Mouse (Mus musculus) heart, embryonic 14.5 days (tissue): ENCODE results near the gene Atg7. TPM values are rescaled to one million over a fixed set of nuclear protein-coding genes. Genes with fewer than 3 reads are reported as not detected.
A peak's percentile ranks its signal among the peaks of the same experiment; 100 is the strongest.

Experiments
- ATAC-seq: fragments of 200-750 bp; cut with Nextera tagmentation; 2 replicates; pipeline ENCODE4 v1.8.0; 2017; ENCODE audit warnings: low read depth, moderate TSS enrichment; ENCODE audit not compliant: insufficient number of reproducible peaks, insufficient read depth, low FRiP score
- H3K27ac ChIP-seq, 2 experiments: fragments of 200-500 bp in 1 of 2; fragments of 300-500 bp in 1 of 2; sonication (generic) in 1 of 2; replicated peaks in 1 of 2; 2 replicates each; pipeline ENCODE4 v1.5.1; 2012 to 2014; ENCODE audit warnings: low read depth in 2 of 2, low read length in 2 of 2, control low read depth in 1 of 2, mild to moderate bottlenecking in 1 of 2, mixed read lengths in 1 of 2; ENCODE audit not compliant: control insufficient read depth in 1 of 2, insufficient read depth in 1 of 2
- H3K27me3 ChIP-seq: fragments of 300-500 bp; sonication (generic); 2 replicates; pipeline ENCODE4 v1.6.1; 2014; ENCODE audit warnings: mild to moderate bottlenecking, low read length, control low read depth; ENCODE audit not compliant: control insufficient read depth, insufficient read depth
- H3K36me3 ChIP-seq: fragments of 300-500 bp; sonication (generic); 2 replicates; pipeline ENCODE4 v1.6.1; 2014; ENCODE audit warnings: mild to moderate bottlenecking, control low read depth, low read length, mixed read lengths; ENCODE audit not compliant: control insufficient read depth, insufficient read depth
- H3K4me1 ChIP-seq, 2 experiments: fragments of 200-500 bp in 1 of 2; fragments of 300-500 bp in 1 of 2; sonication (generic) in 1 of 2; 2 replicates each; pipeline ENCODE4 v1.6.1; 2012 to 2014; ENCODE audit warnings: low read length in 2 of 2, control low read depth in 1 of 2, mixed read lengths in 1 of 2; ENCODE audit not compliant: control insufficient read depth in 2 of 2, insufficient read depth in 2 of 2
- H3K4me2 ChIP-seq: fragments of 300-500 bp; sonication (generic); 2 replicates; pipeline ENCODE4 v1.6.1; 2014; ENCODE audit warnings: mild to moderate bottlenecking, low read length
- H3K4me3 ChIP-seq, 2 experiments: fragments of 200-500 bp in 1 of 2; fragments of 300-500 bp in 1 of 2; sonication (generic) in 1 of 2; 2 replicates each; pipeline ENCODE4 v1.5.1; 2012 to 2014; ENCODE audit warnings: low read length in 2 of 2, mild to moderate bottlenecking in 2 of 2, control low read depth in 1 of 2, low read depth in 1 of 2, moderate library complexity in 1 of 2; ENCODE audit not compliant: control insufficient read depth in 1 of 2, insufficient read depth in 1 of 2
- H3K9ac ChIP-seq: fragments of 300-500 bp; sonication (generic); 2 replicates; pipeline ENCODE4 v1.6.1; 2014; ENCODE audit warnings: mild to moderate bottlenecking, low read length
- H3K9me3 ChIP-seq: fragments of 300-500 bp; sonication (generic); 2 replicates; pipeline ENCODE4 v1.6.1; 2016; ENCODE audit warnings: low read length, control low read depth; ENCODE audit not compliant: control insufficient read depth
- WGBS: fragments of 180-500 bp; shearing (Covaris S2); extraction: QIAGEN DNeasy Blood & Tissue Kit; methylation state at CpG from one replicate; pipeline ENCODE4 v1.1.7; 2014; 5-methylcytosine and 5-hydroxymethylcytosine counted together
- polyA plus RNA-seq: library from polyadenylated mRNA; unstranded; fragments of >200 nt; fragmentation: Nextera tagmentation; extraction: Ambion mirVana; gene quantifications from 2 replicates; pipeline ENCODE4 v1.2.1, GENCODE M21; 2014

Atg7 gene
- polyA plus RNA-seq, 1 experiment from 2014 or later: 18.1 TPM

- peak overlapping the region; percentile 46 to 48 for H3K4me3 ChIP-seq
- no peaks in the 10 kb centered on the region for H3K27me3 ChIP-seq
- 70% methylated on average over 3 of the region's 3 CpGs for WGBS
Measured at GRCm38 (mm10) chr6:114873808-114874137, 230.9 kb downstream of the Atg7 start.

DNA sequence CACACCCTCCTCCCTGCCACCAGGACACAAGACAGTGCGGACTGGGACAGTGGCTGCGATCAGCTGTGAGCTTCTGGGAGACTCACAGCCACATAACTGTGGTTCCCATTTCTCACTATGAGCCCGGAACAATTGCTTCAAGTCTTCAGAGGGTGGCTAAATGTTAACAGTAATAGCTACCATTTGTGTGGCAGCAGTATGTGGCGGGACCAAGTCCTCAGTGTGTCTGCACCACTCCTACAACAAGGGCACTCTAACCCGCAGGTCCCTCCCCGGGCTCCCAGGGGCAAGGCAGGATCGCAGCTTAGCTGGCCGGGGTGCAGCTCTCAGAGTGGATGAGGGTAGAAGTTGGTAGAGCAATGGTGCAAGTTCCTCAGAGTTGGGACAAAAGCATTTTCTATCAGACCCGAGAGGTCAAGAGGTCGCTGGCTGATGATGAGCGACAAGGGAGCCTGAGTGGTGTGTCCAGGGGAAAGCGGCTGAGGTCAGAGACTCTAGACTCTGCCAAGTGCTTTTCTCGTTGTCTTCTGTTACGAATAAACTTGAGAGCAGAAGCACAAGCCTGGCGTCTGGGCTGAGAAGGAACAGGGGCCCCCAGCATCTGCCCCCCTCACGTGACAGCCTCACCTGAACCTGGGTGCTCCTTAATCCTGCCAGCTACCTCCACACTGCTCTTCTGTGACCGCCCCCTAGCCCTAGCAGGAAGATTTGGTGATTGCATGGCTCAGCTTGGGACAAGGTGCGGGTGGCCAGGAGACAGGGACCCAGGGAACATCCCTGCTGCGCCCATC is 231.4 kb downstream of the Atg7 start:
- H3K9me3 ChIP-seq: no peaks in the 10 kb centered on the region
- 16% methylated on average over 19 of the region's 19 CpGs for WGBS
- H3K4me3 ChIP-seq: peak overlapping the region; percentile 46 to 48
- peak overlapping the region; percentile 87 for H3K4me2 ChIP-seq
- no peaks in the 10 kb centered on the region for H3K27me3 ChIP-seq
- H3K36me3 ChIP-seq: peaks cover 11% of the 10 kb centered on the region
- peak; percentile 13; the same call in 1 of the 2 replicates for ATAC-seq
- peak overlapping the region; percentile 81 for H3K9ac ChIP-seq
- H3K27ac ChIP-seq: peak overlapping the region; percentile 96
- H3K4me1 ChIP-seq: peaks cover 63 to 88% of the 10 kb centered on the region in 2 experiments

More at GRCm38 (mm10) chr6:114873808-114874137, 230.9 kb downstream of the Atg7 start:
- ATAC-seq: no peak
- no peaks in the 10 kb centered on the region for H3K9me3 ChIP-seq
- H3K27ac ChIP-seq: peak overlapping the region; percentile 96
- H3K4me1 ChIP-seq: peaks cover 60 to 87% of the 10 kb centered on the region in 2 experiments
- peak overlapping the region; percentile 87 for H3K4me2 ChIP-seq
- H3K9ac ChIP-seq: peak overlapping the region; percentile 81
- H3K36me3 ChIP-seq: peaks cover 11% of the 10 kb centered on the region

DNA sequence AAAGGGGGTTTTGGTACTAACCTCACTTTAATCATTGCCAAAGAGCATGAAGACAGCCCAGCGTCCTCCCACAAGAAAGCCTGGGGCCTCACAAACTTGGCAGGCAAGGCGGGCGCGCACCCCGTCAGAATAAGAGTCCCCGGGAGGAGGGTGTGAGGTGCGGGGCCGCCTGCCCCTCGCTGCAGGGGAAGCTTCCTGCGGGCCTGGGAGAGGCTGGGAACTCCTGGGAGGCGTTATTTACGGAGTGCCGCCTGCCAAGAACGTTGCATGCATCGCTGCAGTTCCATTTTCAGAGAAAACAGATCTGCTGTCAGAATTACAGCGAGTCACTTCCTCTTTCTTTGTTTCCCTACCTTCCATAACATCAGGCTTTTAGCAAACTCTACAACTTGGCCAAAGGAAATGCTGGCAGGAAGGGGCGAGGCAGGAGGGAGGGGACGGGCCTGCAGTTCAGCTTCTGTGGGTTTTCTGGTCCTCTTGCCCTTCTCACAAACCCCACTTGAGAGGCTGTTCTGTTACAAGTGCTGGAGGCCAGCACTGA is 232.2 kb downstream of the Atg7 start:
- peak overlapping the region; percentile 87 for H3K4me2 ChIP-seq
- H3K36me3 ChIP-seq: peaks cover 11% of the 10 kb centered on the region
- no peaks in the 10 kb centered on the region for H3K9me3 ChIP-seq
- peak overlapping the region; percentile 81 for H3K9ac ChIP-seq
- WGBS: 1% methylated on average over 18 of the region's 18 CpGs
- ATAC-seq: peak; percentile 86
- H3K4me3 ChIP-seq: peak overlapping the region; percentile 46 to 48
- H3K27ac ChIP-seq: peak overlapping the region; percentile 96
- H3K27me3 ChIP-seq: no peaks in the 10 kb centered on the region
- peaks cover 60 to 87% of the 10 kb centered on the region in 2 experiments for H3K4me1 ChIP-seq

DNA sequence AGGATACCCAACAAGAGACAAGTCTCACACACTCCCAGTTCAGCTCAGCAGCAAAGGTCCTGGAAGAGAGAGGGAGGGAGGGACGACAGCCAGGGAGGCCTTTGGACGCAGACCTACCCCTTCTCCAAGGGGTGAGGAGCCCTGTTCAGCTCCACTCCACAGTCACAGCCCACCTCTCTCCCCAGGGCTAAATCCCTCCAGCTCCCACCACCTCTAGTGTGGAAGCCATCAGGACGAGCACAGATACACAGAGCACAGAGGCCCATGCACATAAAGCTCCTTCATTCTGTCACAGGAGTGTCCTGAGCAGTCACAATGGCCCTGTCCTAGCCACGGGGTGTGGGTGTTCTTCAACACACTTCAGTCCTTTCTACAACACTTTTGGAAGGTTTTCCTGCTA is 233.1 kb downstream of the Atg7 start:
- peak overlapping the region; percentile 81; the same call in 1 of the 2 replicates for H3K9ac ChIP-seq
- no peak overlapping the region for H3K4me3 ChIP-seq
- peak overlapping the region; percentile 96 for H3K27ac ChIP-seq
- H3K36me3 ChIP-seq: peaks cover 10% of the 10 kb centered on the region
- no peaks in the 10 kb centered on the region for H3K9me3 ChIP-seq
- H3K4me2 ChIP-seq: peak overlapping the region; percentile 1; the same call in 1 of the 2 replicates
- peaks cover 63 to 88% of the 10 kb centered on the region in 2 experiments for H3K4me1 ChIP-seq
- H3K27me3 ChIP-seq: no peaks in the 10 kb centered on the region
- ATAC-seq: no peak
- WGBS: 32% methylated on average over 4 of the region's 4 CpGs

DNA sequence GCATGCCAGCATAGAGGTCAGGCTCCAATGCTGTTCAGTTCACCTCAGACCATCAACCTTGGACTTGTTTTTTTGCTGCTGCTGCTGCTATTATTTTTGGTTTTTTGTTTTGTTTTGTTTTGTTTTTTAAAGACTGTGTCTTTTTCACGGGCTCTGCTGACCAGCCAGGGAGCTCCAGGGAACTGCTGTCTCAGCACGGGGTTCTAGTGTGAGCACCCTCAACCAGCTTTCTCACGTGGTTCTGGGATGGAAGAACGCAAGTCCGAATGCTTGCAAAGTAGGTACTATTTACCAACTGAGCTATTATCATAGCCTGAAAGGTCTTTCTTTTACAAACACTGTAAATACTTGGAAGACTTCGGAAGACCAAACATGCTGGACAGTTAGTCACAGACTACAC is 233.6 kb downstream of the Atg7 start:
- H3K4me1 ChIP-seq: peaks cover 63 to 92% of the 10 kb centered on the region in 2 experiments
- H3K4me3 ChIP-seq: no peak overlapping the region
- no peak for ATAC-seq
- H3K9ac ChIP-seq: 0 out of 2 replicates have a peak overlapping the region, but pooled peaks have one; percentile 1
- H3K4me2 ChIP-seq: no peak overlapping the region
- WGBS: 78% methylated on average over 6 of the region's 6 CpGs
- H3K27me3 ChIP-seq: no peaks in the 10 kb centered on the region
- H3K9me3 ChIP-seq: no peaks in the 10 kb centered on the region
- H3K27ac ChIP-seq: peak overlapping the region; percentile 96
- peaks cover 5% of the 10 kb centered on the region; the same call in 1 of the 2 replicates for H3K36me3 ChIP-seq

DNA sequence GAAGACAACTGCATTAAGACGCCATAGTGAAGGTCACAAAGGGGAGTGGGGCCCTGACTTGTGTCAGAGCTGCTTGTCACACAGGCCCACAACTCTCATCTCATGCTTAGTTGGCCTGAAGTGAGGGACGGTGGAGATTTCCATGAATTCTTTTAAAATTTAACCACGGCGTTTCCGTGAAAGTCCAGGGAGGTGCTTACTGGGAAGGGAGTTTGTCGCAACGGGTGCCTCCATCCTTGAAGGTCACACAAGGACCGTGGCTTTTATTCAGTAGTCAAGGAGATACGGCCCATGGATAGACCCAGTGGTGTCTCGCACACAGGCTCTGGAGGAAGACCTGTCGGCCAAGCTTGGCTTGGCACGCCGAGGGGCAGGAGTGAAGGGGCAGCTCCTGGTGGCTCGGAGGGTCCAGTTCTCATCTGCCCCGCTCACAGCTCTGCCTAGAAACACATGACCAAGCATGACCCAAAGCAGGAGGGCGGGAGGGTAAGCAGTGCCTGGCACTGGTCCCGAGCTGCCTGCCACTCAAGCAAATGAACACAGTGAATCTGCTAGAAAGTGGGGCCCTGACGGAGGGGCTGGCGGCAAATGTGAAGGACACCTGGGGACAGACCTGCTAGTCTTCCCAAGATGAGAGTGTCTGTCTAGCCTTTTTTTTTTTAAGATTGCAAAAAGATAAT is 236.1 kb downstream of the Atg7 start:
- H3K9ac ChIP-seq: peak overlapping the region; percentile 32; the same call in 1 of the 2 replicates

DNA sequence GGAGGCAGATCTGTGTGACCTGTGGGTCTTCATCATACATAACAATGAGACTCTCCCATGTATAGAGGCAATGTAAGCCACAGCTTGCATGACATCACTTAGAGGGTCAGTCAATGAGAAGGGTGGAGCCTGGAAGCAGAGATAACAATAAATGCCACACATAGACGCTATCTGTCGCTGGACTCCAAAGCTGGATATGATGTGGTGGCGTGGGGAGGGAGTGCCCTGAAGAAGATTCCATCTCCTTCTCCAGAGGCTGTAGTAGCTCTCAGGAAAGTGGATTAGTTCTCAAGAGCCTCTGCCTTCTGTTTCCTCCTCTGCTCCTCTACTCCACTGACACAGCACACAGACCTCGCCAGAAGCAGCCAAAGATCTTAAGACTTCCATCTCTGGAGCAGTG is 237.9 kb downstream of the Atg7 start:
- peak overlapping the region in 1 of 2 experiments; percentile 91; a peak in 2 of 4 replicates for H3K27ac ChIP-seq
- peaks cover 18% of the 10 kb centered on the region; the same call in 1 of the 2 replicates for H3K36me3 ChIP-seq
- no peak for ATAC-seq
- H3K27me3 ChIP-seq: no peaks in the 10 kb centered on the region
- no peak overlapping the region for H3K4me3 ChIP-seq
- no peaks in the 10 kb centered on the region for H3K9me3 ChIP-seq
- H3K4me1 ChIP-seq: peaks cover 68 to 99% of the 10 kb centered on the region in 2 experiments
- no peak overlapping the region for H3K4me2 ChIP-seq
- 17% methylated on average over 4 of the region's 4 CpGs for WGBS
- H3K9ac ChIP-seq: no peak overlapping the region

More for the DNA sequence above, 236.1 kb downstream of the Atg7 start:
- peaks cover 5% of the 10 kb centered on the region; the same call in 1 of the 2 replicates for H3K36me3 ChIP-seq
- H3K27ac ChIP-seq: peak overlapping the region; percentile 30 to 35; a peak in 3 of 4 replicates
- H3K4me3 ChIP-seq: no peak overlapping the region
- peaks cover 73 to 99% of the 10 kb centered on the region in 2 experiments for H3K4me1 ChIP-seq
- no peaks in the 10 kb centered on the region for H3K9me3 ChIP-seq
- no peak for ATAC-seq
- 55% methylated on average over 19 of the region's 19 CpGs for WGBS
- H3K27me3 ChIP-seq: no peaks in the 10 kb centered on the region
- H3K4me2 ChIP-seq: peak overlapping the region; percentile 1; the same call in 1 of the 2 replicates
